Mouse (Mus musculus) forebrain, embryonic 12.5 days (tissue): ENCODE results near the gene Rpl19. TPM values are rescaled to one million over a fixed set of nuclear protein-coding genes. Genes with fewer than 3 reads are reported as not detected.

Experiments
- ATAC-seq: fragments of 200-750 bp; cut with Nextera tagmentation; 2 replicates; pipeline ENCODE4 v1.8.0; 2017; ENCODE audit warnings: moderate TSS enrichment; ENCODE audit not compliant: low FRiP score
- H3K27ac ChIP-seq: fragments of 300-500 bp; sonication (generic); 2 replicates; pipeline ENCODE4 v1.5.1; 2016; ENCODE audit warnings: mild to moderate bottlenecking
- H3K27me3 ChIP-seq: fragments of 300-500 bp; sonication (generic); 2 replicates; pipeline ENCODE4 v1.6.1; 2016; ENCODE audit warnings: mild to moderate bottlenecking
- H3K36me3 ChIP-seq: fragments of 300-500 bp; sonication (generic); replicated peaks from 2 replicates; pipeline ENCODE4 v1.6.1; 2016; ENCODE audit warnings: mild to moderate bottlenecking
- H3K4me1 ChIP-seq: fragments of 300-500 bp; sonication (generic); 2 replicates; pipeline ENCODE4 v1.6.1; 2016
- H3K4me2 ChIP-seq: fragments of 300-500 bp; sonication (generic); 2 replicates; pipeline ENCODE4 v1.6.1; 2016; ENCODE audit warnings: mild to moderate bottlenecking, moderate library complexity
- H3K4me3 ChIP-seq: fragments of 300-500 bp; sonication (generic); replicated peaks from 2 replicates; pipeline ENCODE4 v1.5.1; 2016; ENCODE audit warnings: mild to moderate bottlenecking
- H3K9ac ChIP-seq: fragments of 300-500 bp; sonication (generic); 2 replicates; pipeline ENCODE4 v1.6.1; 2016; ENCODE audit warnings: mild to moderate bottlenecking
- H3K9me3 ChIP-seq: fragments of 300-500 bp; sonication (generic); 2 replicates; pipeline ENCODE4 v1.6.1; 2016
- WGBS: fragments of 180-500 bp; shearing (Covaris S2); methylation state at CpG from one replicate; pipeline ENCODE4 v1.1.7; 2016; 5-methylcytosine and 5-hydroxymethylcytosine counted together
- polyA plus RNA-seq: library from polyadenylated mRNA; unstranded; fragments of >200 nt; fragmentation: Nextera tagmentation; extraction: Ambion mirVana; gene quantifications from 2 replicates; pipeline ENCODE4 v1.2.1, GENCODE M21; 2016

The Rpl19 gene
- polyA plus RNA-seq, 1 experiment from 2014 or later: 747 TPM

DNA sequence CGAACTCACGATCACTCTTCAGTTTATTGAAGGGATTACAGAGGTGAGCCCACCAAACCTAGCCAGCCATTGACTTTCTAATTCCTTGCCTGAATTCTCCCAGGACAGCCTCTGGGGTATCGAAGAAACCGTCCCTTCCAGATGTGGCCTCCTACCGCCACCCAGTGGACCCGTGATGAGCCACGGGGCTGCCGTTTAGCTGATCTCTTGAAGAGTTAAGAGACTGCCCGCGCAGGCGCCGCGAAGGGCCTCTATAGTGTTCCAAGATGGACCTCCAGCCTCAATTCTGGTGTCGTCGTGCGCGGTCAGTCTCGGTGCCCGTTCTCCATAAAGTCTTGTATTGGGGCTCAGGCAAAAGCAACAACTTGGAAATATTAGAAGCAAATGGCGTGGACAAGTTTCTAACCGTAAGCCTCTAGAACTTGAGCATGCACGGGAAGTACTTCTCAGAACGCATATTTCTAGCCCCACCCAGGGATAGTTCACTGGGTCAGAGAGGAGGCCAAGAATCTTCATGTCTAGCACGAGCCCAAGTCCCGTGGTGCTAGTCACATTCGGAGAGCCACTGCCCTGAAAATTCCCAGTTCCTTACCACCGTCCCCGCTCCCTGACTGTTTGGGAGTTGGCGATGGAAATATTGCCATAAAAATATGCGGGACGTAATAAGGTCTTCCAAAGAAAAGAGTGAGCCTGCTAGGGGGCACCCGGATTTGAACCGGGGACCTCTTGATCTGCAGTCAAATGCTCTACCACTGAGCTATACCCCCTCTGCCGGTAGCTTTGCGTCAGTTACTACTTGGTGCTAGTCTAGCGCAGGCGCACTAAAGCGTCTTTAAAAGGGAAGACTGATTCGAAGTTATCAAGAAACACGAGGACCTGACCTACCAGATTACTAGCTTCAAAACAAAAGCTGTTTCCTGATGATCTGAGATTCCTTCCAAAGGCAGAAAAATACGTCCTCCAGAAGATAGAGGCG is 38.7 kb upstream of the Rpl19 start:
- Histone ChIP-seq H3K9me3 (no peaks in the 10 kb centered on the region), H3K9ac (peak overlapping the region; percentile 73), H3K4me1 (peaks cover 27% of the 10 kb centered on the region), H3K27me3 (peaks cover 53% of the 10 kb centered on the region), H3K4me2 (peak overlapping the region; percentile 60), H3K36me3 (no peaks in the 10 kb centered on the region), H3K27ac (peak overlapping the region; percentile 90), H3K4me3 (peak overlapping the region; percentile 88)
- under 1% methylated on average over 42 of the region's 42 CpGs for WGBS
- ATAC-seq: peak; percentile 74

DNA sequence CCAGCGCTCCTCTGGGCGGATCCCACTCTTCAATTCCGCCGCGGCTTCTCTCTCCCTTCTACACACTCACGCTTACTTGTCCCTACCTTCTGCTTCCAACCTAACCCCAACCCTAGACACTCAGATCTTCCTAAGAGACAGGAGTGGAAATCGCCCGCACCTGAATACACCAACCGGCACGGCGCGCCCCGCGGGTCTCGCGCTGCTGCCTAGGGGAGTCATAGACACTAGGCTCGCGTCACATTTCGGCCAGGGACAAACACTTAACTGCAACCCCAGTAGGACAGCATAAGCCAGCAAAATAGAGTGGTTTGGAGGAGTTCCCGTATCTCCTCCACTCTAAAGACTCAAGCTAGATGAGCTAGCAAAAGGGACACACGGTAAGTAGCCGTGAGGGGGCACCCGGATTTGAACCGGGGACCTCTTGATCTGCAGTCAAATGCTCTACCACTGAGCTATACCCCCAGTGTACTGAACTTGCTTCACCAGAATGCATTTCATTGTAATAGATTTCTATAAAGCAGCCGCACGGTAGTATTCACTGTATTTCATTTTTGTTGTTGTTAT is 37.9 kb upstream of the Rpl19 start:
- no peaks in the 10 kb centered on the region for H3K9me3 ChIP-seq
- under 1% methylated on average over 26 of the region's 26 CpGs for WGBS
- H3K27ac ChIP-seq: peak overlapping the region; percentile 90
- peaks cover 27% of the 10 kb centered on the region for H3K4me1 ChIP-seq
- H3K27me3 ChIP-seq: peaks cover 49% of the 10 kb centered on the region
- H3K4me3 ChIP-seq: peak overlapping the region; percentile 88
- H3K9ac ChIP-seq: peak overlapping the region; percentile 73
- H3K4me2 ChIP-seq: peak overlapping the region; percentile 60
- peak; percentile 85 for ATAC-seq
- H3K36me3 ChIP-seq: no peaks in the 10 kb centered on the region

DNA sequence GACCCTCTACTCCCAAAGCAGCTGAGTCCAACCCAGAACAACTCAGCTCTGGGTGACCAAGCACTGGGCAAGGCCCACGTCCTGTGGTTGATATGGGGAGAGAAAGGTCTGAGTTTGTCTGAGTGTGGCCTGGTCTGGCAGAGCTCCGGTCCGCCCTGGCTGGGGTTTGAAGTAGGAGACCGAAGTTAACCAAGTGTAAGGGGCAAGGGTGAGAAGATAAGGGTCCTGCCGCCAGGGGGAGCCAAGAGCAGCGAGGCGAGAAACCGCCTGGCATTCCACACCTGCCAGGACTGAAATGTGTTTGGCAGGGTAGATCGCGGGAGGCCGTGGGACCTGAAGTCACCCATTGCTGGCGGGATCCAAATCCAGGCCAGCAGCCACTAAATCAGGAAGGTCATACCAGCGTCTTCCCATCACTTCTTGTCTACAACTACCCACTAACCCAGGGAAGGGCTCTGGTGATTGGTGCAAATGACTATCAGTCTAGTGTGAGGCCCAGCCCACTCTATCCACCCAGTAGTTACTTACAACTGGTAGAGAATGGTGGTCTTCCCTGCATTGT is 31.9 kb upstream of the Rpl19 start:
- Histone ChIP-seq H3K4me1 (peaks cover 19% of the 10 kb centered on the region), H3K36me3 (no peaks in the 10 kb centered on the region), H3K27ac (no peak overlapping the region), H3K27me3 (peaks cover 48% of the 10 kb centered on the region), H3K4me3 (peak overlapping the region; percentile 42), H3K9me3 (no peaks in the 10 kb centered on the region), H3K9ac (peak overlapping the region; percentile 36), H3K4me2 (peak overlapping the region; percentile 88)
- 0 out of 2 replicates have a peak, but pooled peaks have one; percentile 2 for ATAC-seq
- WGBS: 6% methylated on average over 13 of the region's 13 CpGs

DNA sequence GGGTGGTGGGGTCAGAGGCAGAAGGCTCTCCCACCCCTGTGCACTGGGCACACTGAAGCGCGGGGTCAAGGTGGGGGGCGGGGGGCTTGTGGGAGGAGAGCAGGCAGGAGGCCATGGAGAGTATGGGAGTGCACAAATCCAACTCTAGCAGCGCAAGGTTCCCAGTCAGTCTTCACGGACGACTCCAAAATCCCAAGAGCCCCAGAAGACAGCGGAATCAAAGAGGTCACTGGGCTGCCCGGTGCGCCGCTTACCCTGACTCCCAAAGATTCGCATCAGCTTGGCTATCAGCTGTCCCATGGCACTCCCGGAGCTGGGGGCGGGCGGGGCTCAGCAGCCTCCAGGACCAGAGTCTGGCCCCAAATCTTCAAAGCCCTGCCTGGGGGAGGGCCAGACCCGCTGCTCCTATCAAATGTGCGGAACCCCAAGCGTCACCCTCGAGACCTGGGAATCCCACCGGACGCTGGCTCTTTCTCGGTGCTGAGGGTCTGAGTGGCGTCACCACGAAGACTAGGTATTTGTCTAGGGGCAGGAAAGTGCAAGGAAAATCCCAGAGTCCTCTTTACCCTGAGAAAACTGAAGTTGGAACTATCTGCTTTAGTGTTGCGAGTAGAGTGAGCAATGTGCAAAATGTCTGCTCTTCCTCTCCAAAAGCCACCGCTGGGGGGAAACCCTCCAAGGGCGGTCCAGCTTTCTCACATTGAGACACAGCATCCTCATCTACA is 30.8 kb upstream of the Rpl19 start, which contains the start of gene Arl5c:
Arl5c (minus strand) TSS at position 618 of the 725 bp plus-strand sequence.
- Histone ChIP-seq H3K27ac (no peak within 1 kb of the TSS), H3K27me3 (peaks cover 48% of the 10 kb centered on the region), H3K36me3 (no peaks in the 10 kb centered on the region), H3K4me2 (peak within 1 kb of the TSS; percentile 88), H3K4me1 (peaks cover 16% of the 10 kb centered on the region), H3K4me3 (peak within 1 kb of the TSS; percentile 42), H3K9ac (peak within 1 kb of the TSS; percentile 36), H3K9me3 (no peaks in the 10 kb centered on the region)
- ATAC-seq: peak; percentile 45
- WGBS: 3% methylated on average over 26 of the region's 26 CpGs

DNA sequence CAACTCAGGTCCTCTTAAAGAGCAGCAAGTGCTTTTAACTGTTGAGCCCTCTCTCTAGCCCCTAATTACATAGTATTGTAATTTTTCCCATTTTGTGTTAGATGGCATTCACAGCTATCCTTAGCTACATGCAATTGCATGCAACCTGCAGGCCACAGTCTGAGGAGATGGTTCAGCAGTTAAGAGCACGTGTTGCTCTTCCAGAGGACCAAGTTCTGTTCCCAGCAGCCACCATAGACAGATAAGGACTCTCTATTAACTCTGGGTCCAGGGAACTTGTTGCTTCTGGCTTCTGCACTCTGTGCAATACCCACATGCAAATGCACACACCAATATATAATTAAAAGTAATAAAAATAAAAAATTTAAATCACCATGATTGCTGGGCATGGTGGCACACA is 29.8 kb upstream of the Rpl19 start:
- no peak overlapping the region for H3K27ac ChIP-seq
- peaks cover 22% of the 10 kb centered on the region for H3K4me1 ChIP-seq
- H3K36me3 ChIP-seq: no peaks in the 10 kb centered on the region
- ATAC-seq: no peak
- H3K9me3 ChIP-seq: no peaks in the 10 kb centered on the region
- 68% methylated on average over 1 of the region's 1 CpGs for WGBS
- H3K27me3 ChIP-seq: peaks cover 58% of the 10 kb centered on the region
- no peak overlapping the region for H3K9ac ChIP-seq
- no peak overlapping the region for H3K4me2 ChIP-seq
- no peak overlapping the region for H3K4me3 ChIP-seq

DNA sequence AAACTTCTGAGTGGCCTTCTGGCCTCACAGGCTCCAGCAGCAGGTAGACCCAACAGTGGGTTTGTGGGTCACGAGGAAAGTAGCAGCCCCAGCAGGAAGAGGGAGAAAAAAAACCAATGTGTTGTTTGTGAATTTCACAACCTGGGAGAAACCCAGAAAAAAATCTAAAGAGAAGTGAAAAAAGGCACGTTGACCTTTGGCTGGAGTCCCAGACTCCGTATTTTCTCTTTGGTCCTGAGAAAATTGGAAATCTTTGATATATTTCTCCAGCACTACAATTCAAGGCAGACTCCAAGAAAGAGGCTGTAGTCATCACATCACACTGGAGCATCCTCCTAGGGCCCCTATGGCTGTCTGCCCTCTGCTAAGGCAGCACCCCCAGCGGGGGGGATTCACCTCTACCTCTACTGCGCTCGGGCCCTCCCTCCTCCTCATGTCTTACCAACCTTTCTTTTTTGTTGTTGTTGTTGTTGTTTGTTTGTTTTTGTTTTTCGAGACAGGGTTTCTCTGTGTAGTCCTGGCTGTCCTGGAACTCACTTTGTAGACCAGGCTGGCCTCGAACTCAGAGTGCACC is 29.0 kb upstream of the Rpl19 start:
- WGBS: 82% methylated on average over 8 of the region's 8 CpGs
- Histone ChIP-seq H3K27me3 (peaks cover 66% of the 10 kb centered on the region), H3K4me2 (no peak overlapping the region), H3K27ac (no peak overlapping the region), H3K9me3 (no peaks in the 10 kb centered on the region), H3K36me3 (no peaks in the 10 kb centered on the region), H3K4me3 (no peak overlapping the region), H3K4me1 (peaks cover 29% of the 10 kb centered on the region), H3K9ac (no peak overlapping the region)
- no peak for ATAC-seq

DNA sequence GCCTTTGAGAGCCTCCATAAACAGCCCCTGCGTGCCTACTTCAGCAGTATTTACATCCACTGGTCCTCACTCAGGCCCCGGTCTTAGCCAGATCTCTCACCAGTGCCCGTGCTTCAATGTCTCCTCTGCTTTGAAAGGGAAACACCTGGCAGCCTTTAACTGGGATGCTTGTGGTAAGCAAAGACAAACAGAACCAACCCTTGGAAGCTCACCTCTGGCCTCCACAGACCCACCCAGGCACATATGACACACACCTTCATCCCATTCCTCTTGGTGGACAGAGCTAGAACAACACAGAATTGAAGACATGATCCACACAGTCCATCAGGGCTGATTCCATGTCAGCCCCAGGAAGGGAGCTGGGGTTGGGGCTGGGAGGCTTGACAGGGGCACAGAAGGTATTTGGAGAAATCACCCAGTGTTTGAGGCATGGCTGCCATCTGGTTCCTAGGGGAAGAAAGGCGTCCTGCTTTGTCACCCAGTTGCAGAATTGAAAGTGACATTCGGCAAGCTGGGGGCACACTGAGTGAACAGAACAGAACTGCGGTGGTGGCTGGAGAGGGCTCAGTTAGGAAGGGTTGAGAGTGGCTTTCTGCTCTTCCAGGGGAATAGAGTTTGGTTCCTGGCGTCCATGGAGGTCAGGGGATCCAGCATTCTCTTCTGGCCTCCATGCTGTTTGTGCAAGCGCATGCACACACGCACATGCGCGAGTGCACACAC is 28.3 kb upstream of the Rpl19 start:
- no peak overlapping the region for H3K4me3 ChIP-seq
- peaks cover 37% of the 10 kb centered on the region for H3K4me1 ChIP-seq
- 82% methylated on average over 10 of the region's 11 CpGs for WGBS
- no peak for ATAC-seq
- H3K27ac ChIP-seq: no peak overlapping the region
- H3K36me3 ChIP-seq: 0 out of 2 replicates have a peak, but pooled peaks cover 3% of the 10 kb centered on the region
- no peaks in the 10 kb centered on the region for H3K9me3 ChIP-seq
- H3K9ac ChIP-seq: no peak overlapping the region
- H3K27me3 ChIP-seq: peaks cover 71% of the 10 kb centered on the region
- no peak overlapping the region for H3K4me2 ChIP-seq

DNA sequence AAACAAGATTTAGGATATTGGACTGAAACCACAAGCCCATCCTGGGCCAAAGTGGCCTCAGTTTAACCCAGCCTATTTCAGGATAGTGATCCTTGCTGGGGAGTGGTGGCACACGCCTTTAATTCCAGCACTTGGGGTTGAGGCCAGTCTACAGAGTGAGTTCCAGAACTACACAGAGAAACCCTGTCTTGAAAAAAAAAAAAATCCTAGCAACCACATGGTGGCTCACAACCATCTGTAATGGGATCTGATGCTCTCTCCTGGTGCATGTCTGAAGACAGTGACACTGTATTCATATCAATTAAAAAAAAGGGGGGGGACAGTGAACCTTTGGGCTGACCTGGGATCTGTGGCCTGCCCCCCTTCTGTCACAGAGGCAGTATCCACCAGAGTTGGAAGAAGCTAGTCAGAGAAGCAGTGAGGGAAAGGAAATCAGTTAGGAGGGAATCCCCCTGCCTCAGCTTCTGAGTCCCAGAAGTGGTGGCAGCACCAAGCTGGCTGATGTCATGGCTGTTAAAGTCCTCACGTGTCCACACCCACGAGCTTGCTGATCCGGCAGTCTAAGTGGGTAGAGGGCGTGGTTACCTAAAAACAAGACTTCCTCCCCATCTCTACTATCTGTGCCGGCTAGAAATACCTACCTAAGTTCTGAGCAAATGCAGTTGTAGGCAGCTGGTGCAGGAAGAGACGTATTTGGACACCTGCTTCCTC is 27.5 kb upstream of the Rpl19 start:
- Histone ChIP-seq H3K27ac (no peak overlapping the region), H3K4me1 (peaks cover 45% of the 10 kb centered on the region), H3K9me3 (no peaks in the 10 kb centered on the region), H3K4me2 (no peak overlapping the region), H3K9ac (no peak overlapping the region), H3K36me3 (peaks cover 5% of the 10 kb centered on the region; the same call in 1 of the 2 replicates), H3K27me3 (peaks cover 71% of the 10 kb centered on the region), H3K4me3 (no peak overlapping the region)
- no peak for ATAC-seq
- WGBS: 77% methylated on average over 7 of the region's 7 CpGs

DNA sequence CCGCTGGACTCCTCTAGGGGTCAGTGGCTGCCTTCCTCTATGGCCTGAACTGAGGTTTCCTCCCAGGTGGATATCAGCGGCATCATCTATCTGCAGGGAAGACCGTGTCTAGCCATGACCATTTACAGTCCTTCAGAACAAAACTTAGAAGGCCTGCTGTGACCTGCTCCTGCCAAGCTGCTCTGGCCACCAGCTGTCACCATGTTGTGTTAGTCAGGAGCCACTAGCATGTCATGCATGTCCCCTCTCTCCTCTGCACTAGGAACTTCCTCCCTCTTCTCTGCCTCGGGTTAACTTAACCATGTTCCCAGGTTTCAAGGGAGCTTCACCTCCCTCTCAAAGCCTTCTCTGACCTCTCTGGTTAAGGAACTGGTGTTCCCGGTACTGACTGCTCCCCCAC is 26.8 kb upstream of the Rpl19 start:
- no peak for ATAC-seq

DNA sequence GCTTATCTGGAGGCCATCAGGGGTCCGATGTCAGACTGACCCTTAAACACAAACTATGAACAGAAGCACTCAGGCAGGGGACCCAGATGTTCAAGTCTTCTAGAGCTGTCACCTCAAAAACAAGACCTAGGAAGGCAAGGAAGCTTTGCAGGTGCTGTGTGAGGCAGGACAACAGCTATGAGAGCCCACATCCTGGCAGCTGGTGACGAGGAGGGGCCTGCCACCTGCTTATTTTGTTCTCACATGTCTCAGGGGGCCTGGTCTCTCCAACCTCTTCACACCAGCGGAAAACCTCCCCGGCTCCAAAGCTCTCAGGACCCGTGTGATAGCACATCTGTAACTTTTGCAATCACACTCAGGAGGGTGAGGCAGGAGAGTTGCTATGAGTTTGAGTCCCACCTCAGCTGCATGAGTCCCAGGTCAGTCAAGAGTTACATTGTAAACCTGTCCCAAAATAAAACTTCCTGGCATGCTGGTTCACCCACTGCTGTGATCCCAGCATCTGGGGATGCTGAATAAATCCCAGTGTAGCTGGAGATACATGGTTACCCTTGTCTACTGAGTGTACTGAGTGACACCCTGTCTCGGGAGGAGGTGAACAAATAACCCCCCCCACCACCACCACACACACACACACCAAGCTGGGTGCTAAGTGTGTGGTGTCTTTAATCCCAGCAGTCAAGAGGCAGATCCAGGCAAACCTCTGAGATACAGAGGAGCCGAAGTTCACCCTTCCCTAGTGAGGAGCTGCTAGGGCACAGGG is 26.0 kb upstream of the Rpl19 start:
- H3K4me3 ChIP-seq: no peak overlapping the region
- H3K4me1 ChIP-seq: peaks cover 39% of the 10 kb centered on the region
- 59% methylated on average over 7 of the region's 7 CpGs for WGBS
- H3K9ac ChIP-seq: no peak overlapping the region
- no peak overlapping the region for H3K4me2 ChIP-seq
- H3K36me3 ChIP-seq: peaks cover 20% of the 10 kb centered on the region
- H3K27me3 ChIP-seq: peaks cover 61% of the 10 kb centered on the region
- no peak overlapping the region for H3K27ac ChIP-seq
- ATAC-seq: no peak
- no peaks in the 10 kb centered on the region for H3K9me3 ChIP-seq

More for the DNA sequence above, 26.8 kb upstream of the Rpl19 start:
- peaks cover 47% of the 10 kb centered on the region for H3K4me1 ChIP-seq
- H3K9me3 ChIP-seq: no peaks in the 10 kb centered on the region
- H3K9ac ChIP-seq: no peak overlapping the region
- peaks cover 11% of the 10 kb centered on the region for H3K36me3 ChIP-seq
- H3K4me2 ChIP-seq: no peak overlapping the region
- WGBS: 75% methylated on average over 5 of the region's 5 CpGs
- H3K4me3 ChIP-seq: no peak overlapping the region
- peaks cover 69% of the 10 kb centered on the region for H3K27me3 ChIP-seq
- H3K27ac ChIP-seq: no peak overlapping the region
